Mouse (Mus musculus) limb, embryonic 14.5 days (tissue): ENCODE results near the gene Olfr283. TPM values are rescaled to one million over a fixed set of nuclear protein-coding genes. Genes with fewer than 3 reads are reported as not detected.

Experiments
- ATAC-seq: fragments of 200-750 bp; cut with Nextera tagmentation; 2 replicates; pipeline ENCODE4 v1.8.0; 2017; ENCODE audit warnings: low read depth, moderate number of reproducible peaks, moderate TSS enrichment; ENCODE audit not compliant: low FRiP score
- DNase-seq: peaks from one replicate; pipeline ENCODE4 v3.0.0-alpha.2; 2015; ENCODE audit warnings: low spot score
- H3K27ac ChIP-seq: fragments of 300-500 bp; sonication (generic); replicated peaks from 2 replicates; pipeline ENCODE4 v1.5.1; 2014; ENCODE audit warnings: low read depth, mild to moderate bottlenecking, low read length, moderate library complexity, mixed read lengths
- H3K27me3 ChIP-seq: fragments of 300-500 bp; sonication (generic); 2 replicates; pipeline ENCODE4 v1.6.1; 2014; ENCODE audit warnings: low read length, mixed read lengths; ENCODE audit not compliant: control insufficient read depth, insufficient read depth
- H3K36me3 ChIP-seq: fragments of 300-500 bp; sonication (generic); 2 replicates; pipeline ENCODE4 v1.6.1; 2014; ENCODE audit warnings: mild to moderate bottlenecking, low read length, moderate library complexity, mixed read lengths; ENCODE audit not compliant: control insufficient read depth, insufficient read depth
- H3K4me1 ChIP-seq: fragments of 300-500 bp; sonication (generic); 2 replicates; pipeline ENCODE4 v1.6.1; 2014; ENCODE audit warnings: antibody characterized with exemption, low read length, mixed read lengths; ENCODE audit not compliant: control insufficient read depth, insufficient read depth
- H3K4me2 ChIP-seq: fragments of 300-500 bp; sonication (generic); replicated peaks from 2 replicates; pipeline ENCODE4 v1.6.1; 2014; ENCODE audit warnings: low read depth, mild to moderate bottlenecking, low read length, moderate library complexity; ENCODE audit not compliant: severe bottlenecking
- H3K4me3 ChIP-seq: fragments of 300-500 bp; sonication (generic); replicated peaks from 2 replicates; pipeline ENCODE4 v1.5.1; 2014; ENCODE audit warnings: low read length
- H3K9ac ChIP-seq: fragments of 300-500 bp; sonication (generic); 2 replicates; pipeline ENCODE4 v1.6.1; 2014; ENCODE audit warnings: mild to moderate bottlenecking, low read depth, low read length, moderate library complexity; ENCODE audit not compliant: severe bottlenecking
- H3K9me3 ChIP-seq: fragments of 300-500 bp; sonication (generic); 2 replicates; pipeline ENCODE4 v1.6.1; 2016; ENCODE audit warnings: low read length; ENCODE audit not compliant: control insufficient read depth
- POLR2A ChIP-seq: fragments of 200-500 bp; IDR thresholded peaks from 2 replicates; pipeline ENCODE4 v1.8.0; 2012; ENCODE audit warnings: inconsistent platforms, mild to moderate bottlenecking, moderate library complexity, borderline replicate concordance; ENCODE audit not compliant: insufficient read depth, insufficient read length; ENCODE audit errors: extremely low read depth
- WGBS: fragments of 180-500 bp; shearing (Covaris S2); extraction: QIAGEN DNeasy Blood & Tissue Kit; methylation state at CpG from one replicate; pipeline ENCODE4 v1.1.7; 2014; 5-methylcytosine and 5-hydroxymethylcytosine counted together
- polyA plus RNA-seq, 2 experiments: library from polyadenylated mRNA; depleted of rRNA in 1 of 2; stranded (reverse) in 1 of 2; unstranded in 1 of 2; fragments of >200 nt; fragmentation: Nextera tagmentation in 1 of 2; extraction: Ambion mirVana in 1 of 2; gene quantifications; 2 replicates each; pipeline versions ENCODE4 v1.2.1 to v1.2.3; 2012 to 2014

Olfr283 gene
- polyA plus RNA-seq, 2 experiments, result not detected

DNA sequence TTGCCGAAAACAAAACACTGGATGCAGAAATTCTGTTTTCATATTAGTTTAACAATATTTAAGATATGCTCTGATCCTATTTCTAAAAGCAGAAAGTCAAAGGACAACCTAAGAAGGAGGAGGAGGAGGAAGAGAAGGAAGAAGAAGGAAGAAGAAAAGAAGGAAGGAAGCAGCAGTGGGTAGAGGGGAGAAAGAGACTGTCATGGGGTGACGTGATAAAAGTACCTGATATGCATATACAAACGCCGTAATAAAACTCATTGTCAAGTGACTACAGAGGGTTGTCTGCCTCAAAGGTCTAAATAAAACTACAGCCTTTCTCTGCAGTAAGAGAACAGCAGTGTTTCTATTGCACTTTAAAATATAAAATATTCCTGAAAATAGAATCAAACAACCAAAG, 35.2 kb upstream of the Olfr283 start:
- TF ChIP-seq POLR2A, result no peak
- Histone ChIP-seq H3K27me3 (no peaks in the 10 kb centered on the region), H3K36me3 (no peaks in the 10 kb centered on the region), H3K4me2 (no peak overlapping the region), H3K9me3 (no peaks in the 10 kb centered on the region), H3K4me1 (no peaks in the 10 kb centered on the region), H3K9ac (no peak overlapping the region), H3K27ac (no peak overlapping the region), H3K4me3 (no peak overlapping the region)
- DNase-seq, result no peak
- WGBS, result 74% methylated on average over 4 of the region's 4 CpGs
- no peak for ATAC-seq

DNA sequence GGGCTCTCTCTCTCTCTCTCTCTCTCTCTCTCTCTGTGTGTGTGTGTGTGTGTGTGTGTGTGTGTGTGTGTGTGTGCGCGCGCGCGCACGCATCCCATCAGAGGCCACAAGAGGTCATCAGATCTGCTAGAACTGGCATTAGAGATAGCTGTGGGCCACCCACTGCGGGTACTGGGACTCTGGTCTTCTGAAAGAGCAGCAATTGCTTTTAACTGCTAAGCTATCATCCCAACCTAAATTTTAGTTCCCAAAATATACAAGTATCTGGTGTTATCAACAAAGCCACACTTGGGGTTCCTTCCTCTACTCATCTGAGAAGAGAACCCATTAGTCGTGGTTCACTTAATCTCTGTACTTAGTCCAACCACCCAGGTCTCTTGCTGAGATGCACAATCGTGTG, 29.5 kb upstream of the Olfr283 start:
- Histone ChIP-seq H3K9ac (no peak overlapping the region), H3K4me2 (no peak overlapping the region), H3K4me3 (no peak overlapping the region), H3K27ac (no peak overlapping the region), H3K27me3 (no peaks in the 10 kb centered on the region), H3K4me1 (no peaks in the 10 kb centered on the region), H3K9me3 (no peaks in the 10 kb centered on the region; the same call in 1 of the 2 replicates), H3K36me3 (no peaks in the 10 kb centered on the region)
- TF ChIP-seq POLR2A, result no peak
- 91% methylated on average over 9 of the region's 9 CpGs for WGBS
- DNase-seq (no peak), ATAC-seq (no peak)

DNA sequence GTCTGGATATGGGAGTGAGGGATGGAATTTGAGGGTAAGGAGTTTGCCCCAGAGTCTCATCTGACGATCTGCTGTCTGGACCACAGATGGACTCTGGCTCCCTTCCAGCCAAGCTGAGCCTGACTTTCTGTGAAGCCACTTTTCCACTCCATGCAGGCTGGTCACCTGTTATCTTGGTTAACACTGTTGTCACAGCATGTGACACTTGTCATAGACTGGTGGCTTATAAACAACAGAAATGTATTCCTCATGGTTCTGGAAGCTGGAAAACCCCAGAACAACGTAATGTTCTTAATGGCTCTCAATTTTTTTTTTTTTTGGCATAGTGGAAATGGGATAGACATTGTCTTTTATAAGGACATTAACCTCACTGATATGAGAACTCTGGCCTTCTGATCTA, 28.9 kb upstream of the Olfr283 start:
- no peak for TF ChIP-seq POLR2A
- Histone ChIP-seq H3K36me3 (no peaks in the 10 kb centered on the region), H3K4me1 (no peaks in the 10 kb centered on the region), H3K9ac (no peak overlapping the region), H3K27ac (no peak overlapping the region), H3K27me3 (no peaks in the 10 kb centered on the region), H3K4me2 (no peak overlapping the region), H3K4me3 (no peak overlapping the region), H3K9me3 (no peaks in the 10 kb centered on the region; the same call in 1 of the 2 replicates)
- DNase-seq (no peak), ATAC-seq (no peak)
- WGBS, result 91% methylated on average over 2 of the region's 2 CpGs

- Histone ChIP-seq H3K9ac (no peak overlapping the region), H3K9me3 (no peaks in the 10 kb centered on the region; the same call in 1 of the 2 replicates), H3K27me3 (no peaks in the 10 kb centered on the region), H3K27ac (no peak overlapping the region), H3K4me3 (no peak overlapping the region), H3K4me1 (no peaks in the 10 kb centered on the region), H3K36me3 (no peaks in the 10 kb centered on the region), H3K4me2 (no peak overlapping the region)
- WGBS, result 73% methylated on average over 17 of the region's 17 CpGs
- ATAC-seq, result no peak
- no peak for TF ChIP-seq POLR2A
- no peak for DNase-seq
Measured at GRCm38 (mm10) chr15:98408406-98409060, 27.8 kb upstream of the Olfr283 start.

DNA sequence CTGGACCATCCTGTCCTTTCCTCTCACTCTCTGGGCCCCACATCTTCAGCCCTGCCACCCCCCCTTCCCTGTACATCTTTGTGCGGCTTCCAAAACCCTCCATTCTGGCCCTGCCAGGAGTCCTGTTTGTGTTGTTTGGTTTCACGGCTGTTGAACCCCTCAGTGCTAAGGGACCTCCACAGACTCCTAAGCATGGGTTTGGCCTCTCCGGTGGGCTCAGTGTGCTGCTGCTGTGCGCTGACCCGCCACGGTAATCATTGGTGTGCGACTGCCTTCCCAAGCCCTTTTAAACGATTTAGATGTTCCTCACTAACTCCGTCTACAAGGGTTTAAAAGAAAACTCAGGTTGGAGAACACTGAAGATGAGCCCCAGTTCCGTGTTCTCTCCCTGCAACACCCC, 21.6 kb upstream of the Olfr283 start:
- Histone ChIP-seq H3K9me3 (no peaks in the 10 kb centered on the region; the same call in 1 of the 2 replicates), H3K4me2 (no peak overlapping the region), H3K4me1 (no peaks in the 10 kb centered on the region), H3K9ac (no peak overlapping the region), H3K4me3 (no peak overlapping the region), H3K27ac (no peak overlapping the region), H3K27me3 (no peaks in the 10 kb centered on the region), H3K36me3 (no peaks in the 10 kb centered on the region)
- ATAC-seq (no peak), DNase-seq (no peak)
- 89% methylated on average over 10 of the region's 10 CpGs for WGBS
- TF ChIP-seq POLR2A, result no peak
